Mouse (Mus musculus) cerebellum, postnatal 36 days (tissue): Measurements from ENCODE around the gene Rundc3a.
"Not testable (repeated sequence)": the region's sequence is repeated elsewhere in the genome, so short reads cannot be mapped to it uniquely, and the experiment has no call there.

Experiments
- DNase-seq, 2 experiments: peaks; one replicate each; pipeline ENCODE4 v3.0.0; 2021 to 2022; ENCODE audit warnings: mixed read lengths in 2 of 2

Rundc3a gene

DNA sequence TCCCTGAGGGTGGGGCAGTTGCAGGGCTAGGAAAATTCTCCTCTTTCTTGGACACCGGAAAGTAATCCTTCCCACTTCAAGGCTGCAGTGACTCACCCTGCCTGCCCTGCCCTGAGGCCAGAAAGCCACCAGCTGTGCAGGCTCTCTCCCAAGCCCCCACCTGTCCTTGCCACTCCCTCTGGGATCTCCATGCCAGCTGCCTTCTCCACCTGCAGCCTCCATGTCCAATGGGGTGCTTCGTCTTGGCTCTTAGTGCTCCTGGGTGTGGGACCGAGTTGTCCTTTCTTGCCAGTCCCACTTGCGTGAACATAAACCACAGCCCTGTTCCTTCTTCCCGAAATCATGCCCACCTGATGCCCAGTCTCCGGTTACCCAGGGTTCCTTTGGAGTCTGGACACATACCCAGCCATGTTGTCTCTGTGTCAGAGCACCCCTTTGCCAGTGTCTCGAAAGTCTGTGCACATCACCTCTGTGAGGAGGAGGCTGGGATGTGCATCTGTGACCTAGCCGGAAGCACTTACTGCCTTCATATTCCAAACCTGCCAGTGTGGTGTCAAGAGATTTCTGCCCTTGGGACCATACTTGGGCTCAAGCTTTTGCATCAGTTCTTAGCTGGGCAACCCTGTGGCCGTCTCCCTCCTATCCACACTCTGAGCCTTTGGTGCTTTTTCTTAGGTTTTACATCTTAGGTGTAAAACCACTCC lies 1.4 kb downstream of the Rundc3a start:
- DNase-seq: peak; percentile 52 to 55

DNA sequence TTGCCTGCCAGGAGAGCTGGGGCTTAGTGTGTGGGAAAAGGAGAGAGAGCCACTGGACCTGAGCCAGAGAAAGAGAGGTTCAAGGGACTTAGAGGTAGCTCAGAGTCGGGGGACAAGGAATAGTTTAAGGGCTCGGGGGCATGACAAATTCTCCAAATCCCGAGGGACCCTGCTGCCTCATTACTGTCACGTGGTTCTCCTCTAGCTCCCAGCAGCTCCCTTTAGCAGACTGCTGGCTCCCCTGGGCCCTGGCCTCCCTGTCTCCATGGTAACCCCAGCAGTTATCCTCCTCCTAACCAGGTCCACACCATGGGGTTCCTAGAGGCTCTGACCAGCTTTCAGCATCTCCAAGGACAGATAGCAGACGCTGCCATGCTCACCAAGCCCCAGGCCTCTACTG lies 2.0 kb downstream of the Rundc3a start:
- DNase-seq: peak in 1 of 2 experiments; percentile 35

DNA sequence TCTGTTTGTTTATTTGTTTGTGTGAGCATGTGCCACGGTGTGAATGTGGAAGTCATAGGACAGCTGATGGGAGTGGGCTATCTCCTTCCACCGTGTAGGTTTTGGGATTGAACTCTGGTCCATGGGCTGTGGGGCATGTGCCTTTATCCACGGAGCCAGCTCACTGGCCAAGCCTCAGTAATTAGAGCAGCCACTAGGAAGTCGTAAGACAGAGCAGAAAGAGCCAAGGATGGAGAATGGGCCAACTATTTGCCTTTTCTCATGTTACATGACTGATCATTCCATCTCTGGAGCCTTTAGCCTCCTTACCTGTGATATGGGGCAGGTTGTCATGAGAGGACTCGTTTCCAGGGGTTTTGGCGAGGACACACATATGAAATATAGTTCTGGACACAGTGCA lies 3.1 kb downstream of the Rundc3a start:
- peak in 1 of 2 experiments; percentile 35 for DNase-seq

DNA sequence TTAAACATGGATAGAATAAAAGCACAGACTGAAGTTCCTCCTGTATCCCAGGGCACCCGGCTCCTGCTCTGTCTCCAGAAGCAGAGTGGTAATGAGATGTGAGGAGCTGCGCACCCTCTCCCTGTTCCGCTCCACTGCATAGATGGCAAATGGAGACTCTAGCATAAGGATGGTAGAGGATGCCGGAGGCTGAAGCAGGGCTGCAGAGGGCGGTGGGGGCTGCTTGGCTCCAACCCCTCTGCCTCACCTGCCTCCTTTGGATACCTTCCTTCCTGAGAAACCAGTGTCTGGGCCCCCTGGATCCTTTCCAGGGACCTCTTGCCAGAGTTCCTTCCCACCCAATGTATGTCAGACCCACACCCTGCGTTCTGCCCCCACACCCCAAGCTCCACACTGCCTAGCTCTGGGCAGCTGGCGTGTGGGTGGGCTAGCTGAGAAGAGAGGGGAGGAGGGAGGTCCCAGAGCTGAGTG lies 3.5 kb downstream of the Rundc3a start:
- peak in 1 of 2 experiments; percentile 40 for DNase-seq

DNA sequence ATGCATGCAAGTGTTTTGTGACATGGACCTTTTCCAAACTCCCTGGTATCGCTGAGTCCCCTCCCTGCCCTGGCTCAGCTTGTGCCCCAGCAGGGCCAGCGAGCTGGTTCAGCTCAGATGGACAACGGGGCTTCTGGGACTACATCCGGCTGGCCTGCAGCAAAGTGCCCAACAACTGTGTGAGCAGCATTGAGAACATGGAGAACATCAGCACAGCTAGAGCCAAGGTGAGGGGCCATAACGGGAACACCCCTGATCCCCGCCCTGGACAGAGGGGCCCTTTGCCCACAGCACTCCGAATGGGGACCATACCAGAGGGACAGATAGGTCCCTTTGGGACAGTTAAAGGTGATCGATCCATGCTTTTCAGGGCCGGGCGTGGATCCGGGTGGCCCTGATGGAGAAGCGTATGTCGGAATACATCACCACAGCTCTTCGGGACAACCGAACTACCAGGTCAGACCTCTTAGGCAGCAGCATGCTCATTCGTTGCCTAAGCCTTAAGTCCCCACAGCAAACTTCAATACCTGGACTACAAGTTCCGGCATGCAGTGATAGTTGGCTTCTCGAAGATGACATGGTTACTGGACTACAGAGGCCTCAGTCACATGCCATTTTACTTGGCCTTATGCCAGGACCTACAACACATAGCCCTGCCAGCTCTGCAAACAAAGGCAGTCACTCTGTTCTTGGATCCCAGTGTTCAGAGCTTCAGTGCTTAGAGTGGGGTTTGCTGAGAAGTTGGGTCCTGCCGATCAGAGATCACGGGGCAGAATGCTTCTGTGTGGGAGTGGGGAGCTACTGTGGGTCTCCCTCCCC lies 5.0 kb downstream of the Rundc3a start:
- peak; percentile 56 to 69 for DNase-seq

DNA sequence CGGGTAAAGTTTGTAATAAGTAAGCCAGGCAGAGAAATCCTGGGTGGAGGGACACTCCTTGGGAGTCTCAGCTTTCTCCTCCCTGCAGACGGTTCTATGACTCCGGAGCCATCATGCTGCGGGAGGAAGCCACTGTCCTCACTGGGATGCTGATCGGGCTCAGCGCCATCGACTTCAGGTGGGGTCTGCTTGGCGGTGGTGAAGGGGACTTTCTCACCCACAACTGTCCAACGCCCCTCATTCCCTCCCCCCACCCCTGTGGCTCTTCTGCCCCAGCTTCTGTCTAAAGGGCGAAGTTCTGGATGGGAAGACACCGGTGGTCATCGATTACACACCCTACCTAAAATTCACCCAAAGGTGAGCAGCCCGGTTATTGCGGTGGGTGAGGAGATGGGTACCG lies 5.9 kb downstream of the Rundc3a start:
- DNase-seq: no peak

DNA sequence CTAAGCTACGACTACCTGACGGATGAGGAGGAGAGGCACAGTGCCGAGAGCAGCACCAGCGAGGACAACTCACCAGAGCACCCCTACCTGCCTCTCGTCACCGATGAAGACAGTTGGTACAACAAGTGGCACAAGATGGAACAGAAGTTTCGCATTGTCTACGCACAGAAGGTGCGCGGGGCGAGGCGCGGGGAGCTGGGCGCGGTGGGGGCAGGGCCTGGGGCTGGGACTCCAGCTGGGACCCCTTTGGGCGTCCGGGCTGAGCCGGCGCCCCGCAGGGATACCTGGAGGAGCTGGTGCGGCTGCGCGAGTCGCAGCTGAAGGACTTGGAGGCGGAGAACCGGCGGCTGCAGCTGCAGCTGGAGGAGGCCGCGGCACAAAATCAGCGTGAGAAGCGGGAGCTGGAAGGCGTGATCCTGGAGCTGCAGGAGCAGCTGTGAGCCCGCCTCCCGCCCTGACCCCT lies 6.4 kb downstream of the Rundc3a start:
- DNase-seq: no peak

DNA sequence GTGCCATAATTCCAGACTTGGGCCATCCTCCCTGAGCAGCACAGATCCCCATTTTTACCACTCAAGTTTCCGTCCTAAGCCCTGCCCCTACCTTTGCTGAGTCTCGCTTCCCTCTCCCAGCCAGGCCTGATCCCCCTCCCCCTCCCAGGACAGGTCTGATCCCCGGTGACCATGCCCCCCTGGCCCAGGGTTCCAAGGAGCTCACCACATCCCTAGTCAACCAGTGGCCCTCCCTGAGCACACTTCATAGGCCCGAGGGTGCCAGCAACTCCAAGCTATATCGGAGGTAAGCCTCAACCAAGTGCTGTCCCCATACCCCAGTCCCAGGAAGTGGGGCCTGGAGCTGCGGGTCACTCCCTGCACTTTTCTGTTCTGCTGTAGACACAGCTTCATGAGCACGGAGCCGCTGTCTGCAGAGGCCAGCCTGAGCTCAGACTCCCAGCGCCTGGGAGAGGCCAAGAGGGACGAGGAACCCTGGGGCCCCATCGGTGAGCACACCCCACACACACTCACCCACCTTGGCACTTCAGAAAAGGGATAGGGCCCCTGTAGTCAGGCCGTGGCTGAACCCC lies 7.4 kb downstream of the Rundc3a start:
- no peak for DNase-seq

DNA sequence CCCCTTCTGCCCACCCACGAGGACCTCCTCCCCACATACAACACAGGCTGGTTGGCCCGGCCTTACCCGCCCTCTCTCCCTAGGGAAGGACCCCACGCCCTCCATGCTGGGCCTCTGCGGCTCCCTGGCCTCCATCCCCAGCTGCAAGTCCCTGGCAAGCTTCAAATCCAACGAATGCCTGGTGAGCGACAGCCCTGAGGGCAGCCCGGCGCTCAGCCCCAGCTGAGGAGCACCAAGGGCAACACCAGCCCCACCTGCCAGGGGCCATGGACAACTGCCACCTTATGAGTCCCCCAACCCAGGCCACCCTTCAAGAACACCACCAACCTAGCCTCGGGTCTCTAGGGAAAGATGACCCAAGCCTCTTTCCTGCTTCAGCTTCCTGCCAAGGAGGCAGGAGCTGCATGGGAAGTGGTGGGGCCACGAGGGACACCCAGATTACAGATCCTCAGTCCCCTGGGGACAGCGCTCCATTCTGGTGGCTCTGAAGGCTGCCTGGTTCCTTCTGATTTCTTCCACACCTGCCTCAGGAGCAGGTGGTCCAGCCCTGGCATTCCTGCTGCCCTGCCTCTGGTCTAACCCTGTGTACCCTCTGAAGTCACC lies 8.8 kb downstream of the Rundc3a start:
- DNase-seq: peak in 1 of 2 experiments; percentile 24

DNA sequence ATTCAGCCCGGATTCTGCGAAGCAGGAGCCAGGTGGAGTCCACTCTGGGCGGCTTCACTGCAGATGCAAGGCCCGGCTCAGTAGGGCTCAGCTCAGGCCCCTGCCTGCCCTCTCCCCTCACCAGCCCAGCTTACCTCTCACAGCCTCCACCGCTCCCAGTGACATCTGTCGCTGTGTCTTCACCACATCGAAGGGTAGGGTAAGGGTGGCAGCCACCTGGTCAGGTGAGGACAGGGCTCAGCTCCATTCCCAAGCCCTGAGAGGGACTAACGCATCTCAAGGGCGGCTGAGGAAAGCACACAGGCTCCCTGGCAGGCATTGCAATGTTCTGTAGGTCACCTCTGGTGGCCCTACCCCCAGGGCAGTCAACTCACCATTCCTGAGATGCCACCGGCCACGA lies 10.5 kb downstream of the Rundc3a start:
- no peak for DNase-seq

DNA sequence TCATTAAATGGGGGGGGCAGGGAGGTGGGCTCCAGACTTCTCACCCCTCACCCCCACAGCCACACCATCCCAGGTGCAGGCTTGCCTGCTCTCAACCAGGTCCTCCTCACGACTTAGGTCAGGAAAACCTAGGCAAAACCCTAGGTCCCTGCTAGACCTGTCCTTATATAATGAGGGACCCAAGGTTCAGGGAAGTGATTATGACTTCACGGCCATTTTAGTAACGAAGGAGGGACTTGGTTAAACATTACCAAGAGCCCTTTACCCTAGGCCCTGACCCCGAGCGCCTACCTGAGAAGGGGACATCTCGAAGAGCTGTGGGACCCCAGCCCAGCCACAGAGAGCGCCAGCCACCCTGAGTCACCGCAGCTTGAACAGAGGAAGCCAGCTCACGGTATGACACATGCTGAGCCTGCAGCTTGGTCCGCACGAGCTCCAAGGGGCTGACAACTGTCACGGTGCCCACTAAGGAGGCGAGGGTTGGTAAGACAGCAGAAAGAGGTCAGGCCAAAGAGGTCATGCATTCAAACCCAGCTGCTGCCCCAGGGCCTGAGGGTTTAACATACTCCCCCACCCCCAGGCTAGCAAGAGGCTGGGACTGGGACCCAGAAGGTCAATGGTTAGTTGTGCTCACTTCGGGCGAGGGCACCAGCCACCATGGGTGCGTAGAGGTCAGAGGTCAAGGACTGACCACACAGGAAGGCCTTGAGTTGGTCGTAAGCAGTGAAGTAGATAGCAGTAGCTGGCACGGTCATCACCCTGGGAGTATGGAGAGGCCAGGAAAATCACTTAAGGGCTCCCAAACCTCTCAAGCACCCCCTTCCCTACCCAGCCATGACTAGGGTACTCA lies 11.2 kb downstream of the Rundc3a start:
- DNase-seq: no peak

DNA sequence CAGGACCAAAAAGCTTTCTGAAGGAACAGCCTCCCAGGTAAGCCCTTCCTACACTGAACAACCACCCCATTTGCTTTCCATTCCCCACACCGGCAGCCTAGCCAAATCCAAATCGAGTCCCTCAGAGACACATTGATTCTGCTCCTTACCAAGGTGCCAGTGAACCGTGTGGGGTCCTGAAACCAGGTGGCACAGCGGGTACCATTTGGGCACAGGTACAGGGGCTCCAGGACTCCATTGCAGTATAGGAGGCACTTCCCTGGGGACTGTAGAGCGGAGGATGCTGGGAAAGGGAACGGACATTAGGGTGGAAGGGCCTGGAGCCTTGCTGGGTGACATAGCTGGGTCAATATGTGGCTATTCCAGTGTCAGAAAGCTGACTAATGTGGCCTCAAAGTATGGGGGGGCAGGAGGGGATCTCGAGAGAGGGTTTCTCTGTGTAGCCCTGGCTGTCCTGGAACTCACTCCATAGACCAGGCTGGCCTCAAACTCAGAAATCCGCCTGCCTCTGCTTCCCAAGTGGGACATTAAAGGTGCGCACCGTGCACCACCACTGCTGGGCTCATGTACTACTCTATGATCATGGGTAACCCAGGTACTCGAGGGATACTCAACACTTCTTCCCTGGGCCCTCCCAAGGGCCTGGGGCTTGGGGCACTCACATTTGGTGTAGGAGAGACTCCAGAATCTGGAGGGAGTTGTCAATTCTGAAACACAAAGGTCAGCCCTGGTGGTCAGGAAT lies 12.5 kb downstream of the Rundc3a start:
- DNase-seq: no peak

DNA sequence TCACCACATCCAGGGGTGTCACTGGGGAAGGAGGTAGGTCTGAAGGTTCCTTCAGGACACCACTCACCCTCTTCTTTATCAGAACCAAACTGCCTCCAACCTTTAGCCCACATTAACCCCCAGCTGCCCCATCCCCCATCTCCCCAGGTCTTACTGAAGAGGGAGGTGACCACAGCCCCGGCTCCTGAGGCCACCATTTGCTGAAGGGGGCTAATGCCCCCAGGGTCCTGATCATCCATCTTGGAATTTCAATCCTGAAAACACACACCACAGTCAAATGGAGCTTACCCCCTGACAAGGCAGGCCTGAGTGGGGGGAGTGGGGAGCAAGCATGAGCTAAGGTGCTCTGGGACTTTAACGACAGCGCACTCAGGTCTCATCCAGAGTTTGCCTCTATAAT lies 13.2 kb downstream of the Rundc3a start:
- DNase-seq: no peak

DNA sequence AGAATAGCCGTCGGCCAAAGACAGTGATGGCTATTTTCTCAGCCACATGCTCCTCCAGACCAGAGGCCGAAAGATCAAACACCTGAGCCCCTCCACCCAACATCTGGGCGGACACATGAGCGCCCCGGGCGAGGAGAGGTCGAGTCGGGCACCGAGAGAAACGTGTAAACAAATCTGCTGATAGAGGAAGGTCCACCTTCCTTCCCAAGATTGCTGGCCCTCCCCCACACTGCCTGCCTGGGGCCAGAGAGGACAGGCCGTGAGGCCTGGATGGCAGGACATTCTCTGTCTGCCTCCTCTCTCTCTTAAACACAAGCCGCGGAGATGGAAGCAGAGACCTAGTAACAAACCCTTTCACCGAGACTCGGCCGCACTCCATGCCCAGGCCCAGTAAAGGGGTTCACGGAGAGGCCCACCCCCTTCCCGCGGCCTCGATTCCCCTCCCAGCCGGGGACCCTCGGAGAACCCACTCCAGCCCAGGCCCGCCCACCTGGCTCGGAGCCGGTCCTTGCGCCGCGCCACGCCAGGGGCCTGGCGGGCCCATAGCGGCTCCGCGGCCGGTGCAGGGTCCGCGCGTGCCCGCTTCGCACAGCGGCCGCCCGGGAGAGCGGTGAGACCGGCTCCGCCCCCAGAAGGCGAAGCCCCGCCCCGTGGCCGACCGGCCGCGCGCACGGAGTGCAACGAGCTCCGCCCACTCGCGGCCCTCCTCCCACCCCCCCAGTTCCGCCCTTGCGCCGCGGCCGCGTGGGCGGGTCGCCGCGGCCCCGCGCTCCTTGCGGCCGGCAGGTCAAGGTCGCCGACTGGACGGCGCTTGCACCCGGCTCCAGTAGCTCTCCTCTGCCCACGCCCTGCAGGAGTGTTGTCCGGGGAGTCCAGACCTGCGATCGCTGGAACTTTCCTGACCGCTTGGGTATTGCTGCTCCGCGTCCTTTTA lies 14.0 kb downstream of the Rundc3a start:
- DNase-seq: peak; percentile 89 to 96

DNA sequence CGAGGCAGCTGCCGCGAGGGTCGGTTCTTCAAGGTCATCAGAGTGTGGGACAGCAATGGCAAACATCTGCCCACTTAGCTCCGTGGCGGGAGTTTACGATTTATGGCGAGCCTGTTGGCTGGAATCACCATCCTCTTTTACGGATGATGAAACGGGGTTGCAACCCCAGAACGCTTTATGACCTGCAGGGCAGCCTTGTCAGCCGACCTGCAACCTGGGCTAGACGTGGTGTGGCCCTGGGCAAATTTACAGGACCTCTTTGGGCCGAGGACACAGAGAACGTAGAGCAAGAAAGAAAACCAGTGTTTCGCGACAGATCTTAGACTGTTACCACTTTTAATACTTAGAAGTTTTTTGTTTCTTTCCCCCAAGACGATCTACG lies 14.6 kb downstream of the Rundc3a start, which contains the start of gene Slc25a39:
Gene Slc25a39, minus strand, starts transcription at position 113 of the 382 bp plus-strand sequence.
- no peak for DNase-seq

DNA sequence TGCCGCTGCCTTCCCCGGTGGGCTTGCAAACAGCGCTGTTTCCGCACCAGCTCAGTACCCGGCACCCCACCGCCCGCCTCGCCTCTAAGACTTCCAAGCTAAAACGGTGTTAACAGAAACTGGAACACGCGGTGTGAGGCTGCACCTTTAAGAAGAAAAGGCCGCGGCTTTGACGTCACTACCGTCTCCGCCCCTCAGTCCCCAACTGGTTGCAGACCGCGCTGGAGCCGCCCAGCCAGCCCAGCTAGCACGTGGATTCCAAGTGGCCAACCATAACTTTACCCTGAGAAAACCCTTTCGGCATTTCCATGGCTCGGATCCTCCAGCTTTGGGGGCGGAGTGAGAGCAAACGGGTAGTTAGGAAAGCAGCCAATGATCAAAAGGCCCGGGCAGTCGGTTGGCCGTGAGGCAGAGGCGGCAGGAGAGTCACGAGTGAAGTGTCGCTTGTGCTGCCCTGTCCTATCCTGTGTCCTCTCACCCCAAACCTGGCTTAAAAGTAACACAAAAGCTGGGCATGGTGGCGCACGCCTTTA lies 15.2 kb downstream of the Rundc3a start:
- peak; percentile 95 to 97 for DNase-seq

DNA sequence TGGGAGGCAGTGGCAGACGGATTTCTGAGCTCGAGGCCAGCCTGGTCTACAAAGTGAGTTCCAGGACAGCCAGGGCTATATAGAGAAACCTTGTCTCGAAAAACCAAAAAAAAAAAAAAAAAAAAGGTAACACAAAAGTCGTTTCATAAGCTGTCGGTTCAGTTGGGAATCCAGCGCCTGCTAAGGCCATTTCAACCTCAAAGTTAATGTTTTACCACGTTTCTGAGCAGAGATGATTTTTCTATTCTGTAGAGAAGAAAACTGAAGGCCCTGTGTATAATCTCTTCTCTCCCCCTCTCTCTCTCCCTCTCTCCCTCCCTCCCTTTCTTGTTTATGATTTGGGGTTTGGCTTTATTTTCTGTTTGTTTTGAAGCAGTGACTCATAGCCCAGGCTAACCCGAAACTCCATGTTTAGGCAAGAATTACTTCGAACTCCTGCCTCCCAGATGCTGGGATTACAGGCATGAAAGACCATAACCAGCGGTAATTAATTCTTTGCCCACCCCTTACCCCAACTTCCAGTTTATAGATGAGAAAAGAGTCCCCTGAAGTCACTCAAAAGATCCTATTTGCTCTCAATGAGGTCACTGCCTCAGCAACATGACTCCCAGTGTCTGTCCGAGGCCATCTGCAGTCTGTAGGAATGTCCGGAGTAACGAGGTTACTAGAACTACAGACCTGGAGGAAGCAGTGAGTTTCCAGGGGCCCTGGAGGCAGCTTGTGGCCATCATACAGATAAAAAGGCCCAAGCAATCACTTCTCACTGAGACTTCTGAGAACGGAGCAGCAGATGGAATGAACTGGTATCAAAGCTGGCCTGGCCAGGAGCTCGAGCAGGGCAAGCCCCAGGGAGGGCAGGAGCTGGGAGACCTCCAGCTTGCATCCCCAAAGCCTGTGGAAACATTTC lies 15.9 kb downstream of the Rundc3a start:
- DNase-seq: no peak

DNA sequence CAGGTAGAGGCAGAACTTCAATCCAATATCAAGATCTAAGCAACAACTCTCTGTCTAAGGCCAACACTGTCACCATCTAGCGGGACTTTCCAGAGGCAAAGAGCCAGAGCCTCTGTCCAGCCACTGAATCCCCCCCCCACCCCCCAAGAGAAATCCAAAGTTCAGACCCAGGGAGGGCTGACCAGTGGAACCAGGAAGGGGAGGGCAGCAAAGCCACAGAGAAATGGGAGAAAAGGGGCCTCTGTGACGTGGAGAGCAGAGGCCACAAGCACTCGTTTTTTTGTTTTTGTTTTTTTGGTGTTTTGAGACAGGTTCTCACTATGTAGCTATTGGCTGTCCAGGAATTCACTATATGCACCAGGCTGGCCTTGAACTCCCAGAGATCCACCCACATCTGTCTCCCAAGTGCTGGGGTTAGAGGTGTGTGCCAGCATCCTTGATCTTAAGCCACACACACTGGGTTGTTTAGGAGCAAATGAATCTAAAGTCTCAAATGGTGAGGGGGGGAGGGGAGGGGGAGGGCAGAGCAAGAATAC lies 16.7 kb downstream of the Rundc3a start:
- no peak for DNase-seq

DNA sequence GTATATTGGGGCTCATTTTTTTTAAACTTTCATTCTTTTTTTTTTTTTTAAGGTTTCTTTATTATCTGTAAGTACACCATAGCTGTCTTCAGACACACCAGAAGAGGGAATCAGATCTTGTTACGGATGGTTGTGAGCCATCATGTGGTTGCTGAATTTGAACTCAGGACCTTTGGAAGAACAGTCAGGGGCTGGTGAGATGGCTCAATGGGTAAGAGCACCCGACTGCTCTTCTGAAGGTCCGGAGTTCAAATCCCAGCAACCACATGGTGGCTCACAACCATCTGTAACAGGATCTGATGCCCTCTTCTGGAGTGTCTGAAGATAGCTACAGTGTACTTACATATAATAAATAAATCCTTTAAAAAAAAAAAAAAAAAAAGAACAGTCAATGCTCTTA lies 17.1 kb downstream of the Rundc3a start:
- DNase-seq: not testable (repeated sequence)
